Mouse (Mus musculus): Measurements from ENCODE around the gene Cep95. TPM values are rescaled to one million over a fixed set of nuclear protein-coding genes. Genes with fewer than 3 reads are reported as not detected.
A peak's percentile ranks its signal among the peaks of the same experiment; 100 is the strongest.

Gene Cep95
- total and polyA plus RNA-seq, 3 experiments, result 2.7 to 6.0 (median 4.9) TPM

DNA sequence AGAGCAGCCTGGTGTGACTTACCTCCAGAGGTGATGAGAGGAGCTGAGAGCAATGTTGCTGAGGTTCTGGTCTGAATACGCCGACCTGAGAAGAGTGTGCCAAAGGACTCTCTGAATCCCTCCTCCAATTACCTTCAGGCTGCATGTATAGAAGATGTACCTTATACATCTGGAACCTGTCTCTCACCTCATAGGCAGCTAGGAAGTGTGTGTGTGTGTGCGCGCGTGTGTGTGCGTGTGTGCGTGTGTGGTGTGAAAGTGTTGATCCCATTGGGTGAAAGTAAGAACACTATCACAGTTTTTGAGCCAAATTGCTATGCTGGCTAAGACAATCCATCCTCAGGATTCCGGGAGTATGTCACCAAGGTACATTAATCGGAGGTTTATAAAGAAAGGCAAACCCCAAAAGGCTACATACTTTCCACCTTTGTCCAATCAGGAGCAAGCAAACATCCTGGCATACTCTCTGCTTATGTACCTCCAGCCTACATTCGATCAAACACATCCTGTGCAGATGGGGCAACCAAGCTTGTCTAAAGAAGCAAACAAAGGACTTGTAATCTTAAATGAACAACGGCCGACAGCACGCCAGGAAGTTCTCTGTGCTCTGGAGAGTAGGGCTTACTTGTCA is 38.8 kb upstream of the Cep95 start, which contains the start of gene Pecam1:
TSS of gene Pecam1 (minus strand) at position 508 of the 631 bp plus-strand sequence.
- Histone ChIP-seq H3K27me3 (ENCODE audit: control insufficient read depth, insufficient read depth, low read length) (no peaks in the 10 kb centered on the region), H3K79me2 (replicated peaks; ENCODE audit: control insufficient read depth, insufficient read depth, low read length) (no peaks in the 10 kb centered on the region), H3K9ac (ENCODE audit: low read depth, low read length) (no peak within 1 kb of the TSS), H3K4me1 (ENCODE audit: control insufficient read depth, insufficient read depth, low read length) (no peaks in the 10 kb centered on the region), H3K27ac (no peak within 1 kb of the TSS; the same call in 1 of the 2 replicates), H3K4me3 (no peak within 1 kb of the TSS), H3K36me3 (ENCODE audit: control insufficient read depth, insufficient read depth, low read length) (no peaks in the 10 kb centered on the region)
- intact Hi-C loops (cut with DNase I), result no loop called here
- no peak for DNase-seq
- WGBS, result 63% methylated on average over 13 of the region's 13 CpGs
- TF ChIP-seq POLR2A (IDR thresholded peaks at IDR 0.05; ENCODE audit: insufficient read depth, low read depth, low read length) (no peak), CTCF (IDR thresholded peaks at IDR 0.05) (no peak), EP300 (IDR thresholded peaks at IDR 0.05; ENCODE audit: insufficient read depth, low read depth, low read length) (no peak)

DNA sequence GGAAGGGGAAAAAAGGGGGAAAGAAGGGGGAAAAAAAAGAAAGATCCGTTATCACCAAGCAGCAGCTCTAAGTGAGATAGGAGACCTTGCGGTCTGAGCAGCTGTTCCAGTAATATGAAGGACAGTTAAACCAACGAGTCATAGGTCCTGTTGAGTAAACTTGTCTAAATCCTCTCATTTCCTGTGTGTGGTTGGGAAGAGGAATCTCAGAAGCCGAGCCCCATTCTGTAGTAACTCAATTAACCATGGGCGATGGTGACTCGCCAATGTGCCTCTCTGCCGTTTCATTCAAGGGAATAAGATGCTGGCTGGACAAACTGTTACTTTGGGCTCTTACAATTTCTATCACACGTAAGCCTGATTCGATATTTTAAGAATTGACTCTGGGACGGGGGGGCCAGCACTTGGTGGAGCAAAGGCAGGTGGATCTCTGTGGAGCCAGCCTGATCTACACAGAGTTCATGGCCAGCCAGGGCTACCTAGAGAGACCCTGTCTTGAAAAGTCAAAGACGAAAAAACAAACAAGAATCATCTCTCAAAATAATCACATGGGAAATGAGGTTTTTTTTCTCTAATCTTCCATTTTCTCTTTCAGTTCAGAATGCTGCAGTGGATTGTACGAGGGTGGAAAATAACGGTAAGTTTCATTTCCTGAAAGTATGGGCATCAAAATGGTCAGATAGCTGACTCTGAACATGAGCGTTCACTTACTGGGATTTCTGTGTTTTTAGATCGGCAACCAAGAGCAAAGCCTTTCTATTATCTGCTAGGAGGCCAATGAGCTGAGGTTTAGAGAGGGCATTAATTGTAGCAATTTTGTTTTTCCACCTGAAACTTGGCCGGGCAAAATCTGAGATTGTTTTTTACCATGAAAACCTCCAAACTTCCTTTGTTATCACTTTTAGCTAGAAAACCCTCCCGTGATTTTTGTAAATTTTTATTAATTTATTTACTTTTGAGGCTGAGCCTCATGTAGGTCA is 37.7 kb upstream of the Cep95 start, which contains the start of gene Milr1:
TSS of gene Milr1 (plus strand) at position 188 of the 980 bp plus-strand sequence.
- Histone ChIP-seq H3K27ac (peak within 1 kb of the TSS; percentile 13), H3K9ac (ENCODE audit: low read depth, low read length) (no peak within 1 kb of the TSS), H3K4me1 (ENCODE audit: control insufficient read depth, insufficient read depth, low read length) (no peaks in the 10 kb centered on the region), H3K79me2 (replicated peaks; ENCODE audit: control insufficient read depth, insufficient read depth, low read length) (no peaks in the 10 kb centered on the region), H3K36me3 (ENCODE audit: control insufficient read depth, insufficient read depth, low read length) (no peaks in the 10 kb centered on the region), H3K4me3 (no peak within 1 kb of the TSS), H3K27me3 (ENCODE audit: control insufficient read depth, insufficient read depth, low read length) (no peaks in the 10 kb centered on the region)
- no peak for DNase-seq
- 66% methylated on average over 17 of the region's 17 CpGs for WGBS
- intact Hi-C loops (cut with DNase I), result no loop called here
- TF ChIP-seq CTCF (IDR thresholded peaks at IDR 0.05), result no peak
- no peak for TF ChIP-seq EP300 (IDR thresholded peaks at IDR 0.05; ENCODE audit: insufficient read depth, low read depth, low read length)
- no peak for TF ChIP-seq POLR2A (IDR thresholded peaks at IDR 0.05; ENCODE audit: insufficient read depth, low read depth, low read length)

DNA sequence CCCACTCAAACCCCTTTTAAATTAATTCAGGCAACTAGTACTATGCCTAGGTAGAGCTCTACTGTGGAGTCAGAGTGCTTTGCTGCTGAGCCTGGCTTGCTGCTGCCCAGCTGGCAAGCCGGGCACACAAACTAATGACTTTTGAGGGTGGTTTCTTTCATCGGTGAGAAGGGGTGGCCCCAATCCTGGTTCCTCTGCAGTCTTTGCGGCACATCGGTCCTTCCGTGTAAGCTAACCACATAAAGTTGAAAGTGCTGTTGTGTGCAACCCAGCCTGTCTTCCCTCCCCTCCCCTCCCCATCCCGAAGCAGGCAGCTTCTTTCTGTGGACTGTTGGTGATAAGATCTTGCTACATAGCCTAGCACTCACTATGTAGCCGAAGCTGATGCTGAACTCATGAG is 36.9 kb upstream of the Cep95 start:
- TF ChIP-seq POLR2A (IDR thresholded peaks at IDR 0.05; ENCODE audit: insufficient read depth, low read depth, low read length) (no peak), EP300 (IDR thresholded peaks at IDR 0.05; ENCODE audit: insufficient read depth, low read depth, low read length) (no peak), CTCF (IDR thresholded peaks at IDR 0.05) (no peak)
- Histone ChIP-seq H3K27me3 (ENCODE audit: control insufficient read depth, insufficient read depth, low read length) (no peaks in the 10 kb centered on the region), H3K27ac (peak overlapping the region; percentile 13), H3K4me1 (ENCODE audit: control insufficient read depth, insufficient read depth, low read length) (no peaks in the 10 kb centered on the region), H3K4me3 (no peak overlapping the region), H3K9ac (ENCODE audit: low read depth, low read length) (no peak overlapping the region), H3K36me3 (ENCODE audit: control insufficient read depth, insufficient read depth, low read length) (no peaks in the 10 kb centered on the region), H3K79me2 (replicated peaks; ENCODE audit: control insufficient read depth, insufficient read depth, low read length) (no peaks in the 10 kb centered on the region)
- intact Hi-C loops (cut with DNase I), result no loop called here
- WGBS, result 75% methylated on average over 7 of the region's 7 CpGs
- DNase-seq, result peak; percentile 34 to 69

DNA sequence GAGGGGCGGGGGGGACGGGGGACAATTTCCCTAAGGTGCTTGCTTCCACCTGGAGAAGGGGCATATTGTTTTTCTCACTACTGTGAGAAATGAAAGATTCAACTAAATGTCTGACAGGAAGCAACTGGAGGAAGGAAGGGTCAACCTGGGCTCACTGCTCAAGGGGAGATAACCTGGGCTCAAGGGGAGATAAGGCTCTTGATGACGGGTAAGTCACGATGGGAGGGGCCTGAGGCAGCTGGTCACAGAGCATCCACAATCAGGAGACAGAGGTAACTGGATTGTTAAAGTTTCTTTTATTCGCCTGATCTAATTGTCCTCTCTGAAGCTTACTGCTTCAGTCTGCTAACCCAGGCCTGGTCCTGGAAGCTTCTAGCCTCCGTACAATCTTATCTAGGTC is 35.7 kb upstream of the Cep95 start:
- no peak overlapping the region for H3K27ac ChIP-seq
- H3K36me3 ChIP-seq (ENCODE audit: control insufficient read depth, insufficient read depth, low read length), result no peaks in the 10 kb centered on the region
- H3K4me1 ChIP-seq (ENCODE audit: control insufficient read depth, insufficient read depth, low read length), result no peaks in the 10 kb centered on the region
- intact Hi-C loops (cut with DNase I), result no loop called here
- no peaks in the 10 kb centered on the region for H3K79me2 ChIP-seq (replicated peaks; ENCODE audit: control insufficient read depth, insufficient read depth, low read length)
- DNase-seq, result no peak
- H3K4me3 ChIP-seq, result no peak overlapping the region
- TF ChIP-seq POLR2A (IDR thresholded peaks at IDR 0.05; ENCODE audit: insufficient read depth, low read depth, low read length), result no peak
- no peaks in the 10 kb centered on the region for H3K27me3 ChIP-seq (ENCODE audit: control insufficient read depth, insufficient read depth, low read length)
- WGBS, result 76% methylated on average over 6 of the region's 6 CpGs
- H3K9ac ChIP-seq (ENCODE audit: low read depth, low read length), result no peak overlapping the region

DNA sequence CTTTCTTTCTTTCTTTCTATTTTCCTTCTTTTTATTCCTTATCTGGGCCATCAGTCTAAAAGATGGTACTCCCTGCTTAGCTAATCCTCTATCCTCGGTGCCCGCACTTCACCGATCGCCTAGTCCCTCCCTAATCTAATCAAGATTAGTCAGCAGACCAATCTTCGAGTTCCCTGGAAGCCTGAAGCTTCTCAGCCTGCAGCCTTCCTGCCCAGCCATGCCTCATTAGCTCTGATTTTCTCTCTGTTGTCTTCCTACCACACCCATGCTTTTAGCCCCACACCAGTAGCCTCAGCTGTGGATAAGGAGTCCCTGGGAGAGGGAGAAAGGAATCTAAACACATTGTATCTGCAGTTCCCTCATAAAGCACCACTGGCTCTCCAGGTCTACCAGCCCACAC is 33.5 kb upstream of the Cep95 start:
- Histone ChIP-seq H3K27me3 (ENCODE audit: control insufficient read depth, insufficient read depth, low read length) (no peaks in the 10 kb centered on the region), H3K9ac (ENCODE audit: low read depth, low read length) (no peak overlapping the region), H3K4me3 (no peak overlapping the region), H3K27ac (no peak overlapping the region), H3K36me3 (ENCODE audit: control insufficient read depth, insufficient read depth, low read length) (no peaks in the 10 kb centered on the region), H3K4me1 (ENCODE audit: control insufficient read depth, insufficient read depth, low read length) (no peaks in the 10 kb centered on the region), H3K79me2 (replicated peaks; ENCODE audit: control insufficient read depth, insufficient read depth, low read length) (no peaks in the 10 kb centered on the region)
- 43% methylated on average over 5 of the region's 5 CpGs for WGBS
- intact Hi-C loops (cut with DNase I), result no loop called here
- DNase-seq, result no peak
- TF ChIP-seq POLR2A (IDR thresholded peaks at IDR 0.05; ENCODE audit: insufficient read depth, low read depth, low read length), result no peak
- TF ChIP-seq EP300 (IDR thresholded peaks at IDR 0.05; ENCODE audit: insufficient read depth, low read depth, low read length), result no peak
- TF ChIP-seq CTCF (IDR thresholded peaks at IDR 0.05), result no peak

DNA sequence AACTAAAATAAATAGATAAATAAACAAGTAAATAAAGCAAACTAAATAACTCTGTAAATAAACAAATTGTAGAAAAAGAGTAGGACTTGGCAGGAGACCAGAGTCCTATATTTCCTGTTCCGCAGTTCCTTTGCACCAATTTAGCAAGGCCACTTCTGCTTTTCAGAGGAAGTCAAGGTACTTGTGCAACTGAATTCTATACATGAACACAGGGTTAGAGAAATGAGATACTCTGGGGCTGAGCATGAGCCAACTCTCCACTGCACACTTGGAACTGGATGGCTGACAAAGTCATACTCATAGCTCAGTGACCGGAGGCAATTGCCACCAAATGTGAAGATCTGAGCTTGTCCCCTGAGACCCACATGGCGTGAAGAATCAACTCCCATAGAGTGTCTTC is 30.0 kb upstream of the Cep95 start:
- Histone ChIP-seq H3K36me3 (ENCODE audit: control insufficient read depth, insufficient read depth, low read length) (no peaks in the 10 kb centered on the region), H3K79me2 (replicated peaks; ENCODE audit: control insufficient read depth, insufficient read depth, low read length) (no peaks in the 10 kb centered on the region), H3K27ac (no peak overlapping the region), H3K4me3 (no peak overlapping the region), H3K4me1 (ENCODE audit: control insufficient read depth, insufficient read depth, low read length) (peaks cover 2% of the 10 kb centered on the region; the same call in 1 of the 2 replicates), H3K27me3 (ENCODE audit: control insufficient read depth, insufficient read depth, low read length) (no peaks in the 10 kb centered on the region), H3K9ac (ENCODE audit: low read depth, low read length) (no peak overlapping the region)
- DNase-seq, result no peak
- no peak for TF ChIP-seq POLR2A (IDR thresholded peaks at IDR 0.05; ENCODE audit: insufficient read depth, low read depth, low read length)
- no peak for TF ChIP-seq EP300 (IDR thresholded peaks at IDR 0.05; ENCODE audit: insufficient read depth, low read depth, low read length)
- TF ChIP-seq CTCF (IDR thresholded peaks at IDR 0.05), result no peak
- intact Hi-C loops (cut with DNase I), result no loop called here
- 82% methylated on average over 3 of the region's 3 CpGs for WGBS
